Mouse (Mus musculus): ENCODE measurements at regions not wholly inside any gene's neighbourhood (a gene's known extent, or its start where the extent isn't known, plus 50 kb on each side); places are given as distances from the start of the nearest gene placed in this dataset.
A peak's percentile ranks its signal among the peaks of the same experiment; 100 is the strongest.

- DNase-seq (no peak), ATAC-seq (ENCODE audit: low FRiP score, low TSS enrichment) (no peak)
- Histone ChIP-seq H3K36me3 (ENCODE audit: control insufficient read depth, insufficient read depth, low read length) (no peaks in the 10 kb centered on the region), H3K9me3 (ENCODE audit: control insufficient read depth, low read length) (no peaks in the 10 kb centered on the region), H3K4me1 (ENCODE audit: control insufficient read depth, insufficient read depth, low read length) (no peaks in the 10 kb centered on the region), H3K4me3 (replicated peaks; ENCODE audit: low read depth, low read length) (no peak overlapping the region), H3K9ac (replicated peaks; ENCODE audit: low read length) (no peak overlapping the region), H3K27ac (replicated peaks; ENCODE audit: low read depth, low read length) (no peak overlapping the region), H3K27me3 (ENCODE audit: control insufficient read depth, insufficient read depth, low read length) (no peaks in the 10 kb centered on the region), H3K4me2 (ENCODE audit: low read length) (no peak overlapping the region)
- 53% methylated on average over 3 of the region's 3 CpGs for WGBS
Measured at GRCm38 (mm10) chr17:4109263-4109662, 413.2 kb upstream of the Nox3 start.

- no peaks in the 10 kb centered on the region for H3K36me3 ChIP-seq (ENCODE audit: control insufficient read depth, insufficient read depth, low read length)
- no peak overlapping the region for H3K4me2 ChIP-seq (ENCODE audit: low read length)
- ATAC-seq (ENCODE audit: low FRiP score, low TSS enrichment) (no peak), DNase-seq (no peak)
- H3K4me3 ChIP-seq (replicated peaks; ENCODE audit: low read depth, low read length), result no peak overlapping the region
- no peaks in the 10 kb centered on the region for H3K4me1 ChIP-seq (ENCODE audit: control insufficient read depth, insufficient read depth, low read length)
- H3K9me3 ChIP-seq (ENCODE audit: control insufficient read depth, low read length), result no peaks in the 10 kb centered on the region
- 87% methylated on average over 4 of the region's 4 CpGs for WGBS
- H3K27ac ChIP-seq (replicated peaks; ENCODE audit: low read depth, low read length), result no peak overlapping the region
- H3K27me3 ChIP-seq (ENCODE audit: control insufficient read depth, insufficient read depth, low read length), result no peaks in the 10 kb centered on the region
- no peak overlapping the region for H3K9ac ChIP-seq (replicated peaks; ENCODE audit: low read length)
Measured at GRCm38 (mm10) chr17:4113021-4113420, 417.0 kb upstream of the Nox3 start.

- DNase-seq, result no peak
- H3K9me3 ChIP-seq (ENCODE audit: control insufficient read depth, low read length), result no peaks in the 10 kb centered on the region
- no peak overlapping the region for H3K4me2 ChIP-seq (ENCODE audit: low read length)
- no peaks in the 10 kb centered on the region for H3K27me3 ChIP-seq (ENCODE audit: control insufficient read depth, insufficient read depth, low read length)
- no peaks in the 10 kb centered on the region for H3K36me3 ChIP-seq (ENCODE audit: control insufficient read depth, insufficient read depth, low read length)
- H3K4me3 ChIP-seq (replicated peaks; ENCODE audit: low read depth, low read length), result no peak overlapping the region
- ATAC-seq (ENCODE audit: low FRiP score, low TSS enrichment), result no peak
- no peak overlapping the region for H3K27ac ChIP-seq (replicated peaks; ENCODE audit: low read depth, low read length)
- H3K9ac ChIP-seq (replicated peaks; ENCODE audit: low read length), result no peak overlapping the region
- WGBS, result 83% methylated on average over 3 of the region's 3 CpGs
- no peaks in the 10 kb centered on the region for H3K4me1 ChIP-seq (ENCODE audit: control insufficient read depth, insufficient read depth, low read length)
Measured at GRCm38 (mm10) chr17:4116476-4116875, 420.4 kb upstream of the Nox3 start.

- DNase-seq (no peak), ATAC-seq (ENCODE audit: low FRiP score, low TSS enrichment) (no peak)
- no peaks in the 10 kb centered on the region for H3K4me1 ChIP-seq (ENCODE audit: control insufficient read depth, insufficient read depth, low read length)
- H3K9me3 ChIP-seq (ENCODE audit: control insufficient read depth, low read length), result no peaks in the 10 kb centered on the region
- WGBS, result 68% methylated on average over 3 of the region's 3 CpGs
- no peaks in the 10 kb centered on the region for H3K36me3 ChIP-seq (ENCODE audit: control insufficient read depth, insufficient read depth, low read length)
- no peak overlapping the region for H3K4me3 ChIP-seq (replicated peaks; ENCODE audit: low read depth, low read length)
- no peak overlapping the region for H3K9ac ChIP-seq (replicated peaks; ENCODE audit: low read length)
- H3K27me3 ChIP-seq (ENCODE audit: control insufficient read depth, insufficient read depth, low read length), result no peaks in the 10 kb centered on the region
- H3K4me2 ChIP-seq (ENCODE audit: low read length), result no peak overlapping the region
- no peak overlapping the region for H3K27ac ChIP-seq (replicated peaks; ENCODE audit: low read depth, low read length)
Measured at GRCm38 (mm10) chr17:4133678-4134077, 437.6 kb upstream of the Nox3 start.

- H3K4me2 ChIP-seq (ENCODE audit: low read length), result no peak overlapping the region
- no peaks in the 10 kb centered on the region for H3K4me1 ChIP-seq (ENCODE audit: control insufficient read depth, insufficient read depth, low read length)
- H3K9me3 ChIP-seq (ENCODE audit: control insufficient read depth, low read length), result no peaks in the 10 kb centered on the region
- WGBS, result 84% methylated on average over 2 of the region's 2 CpGs
- no peak overlapping the region for H3K9ac ChIP-seq (replicated peaks; ENCODE audit: low read length)
- no peak overlapping the region for H3K27ac ChIP-seq (replicated peaks; ENCODE audit: low read depth, low read length)
- no peaks in the 10 kb centered on the region for H3K27me3 ChIP-seq (ENCODE audit: control insufficient read depth, insufficient read depth, low read length)
- DNase-seq (no peak), ATAC-seq (ENCODE audit: low FRiP score, low TSS enrichment) (no peak)
- no peak overlapping the region for H3K4me3 ChIP-seq (replicated peaks; ENCODE audit: low read depth, low read length)
- no peaks in the 10 kb centered on the region for H3K36me3 ChIP-seq (ENCODE audit: control insufficient read depth, insufficient read depth, low read length)
Measured at GRCm38 (mm10) chr17:4163502-4163901, 467.4 kb upstream of the Nox3 start.

GRCm38 (mm10) chr17:4173951-4174361 lies 477.9 kb upstream of the Nox3 start:
- no peak for DNase-seq
- Histone ChIP-seq H3K36me3 (ENCODE audit: control insufficient read depth, insufficient read depth, low read length) (no peaks in the 10 kb centered on the region), H3K4me2 (ENCODE audit: low read length) (no peak overlapping the region), H3K4me3 (replicated peaks; ENCODE audit: low read depth, low read length) (no peak overlapping the region), H3K27me3 (ENCODE audit: control insufficient read depth, insufficient read depth, low read length) (no peaks in the 10 kb centered on the region), H3K4me1 (ENCODE audit: control insufficient read depth, insufficient read depth, low read length) (peaks cover 3% of the 10 kb centered on the region; the same call in 1 of the 2 replicates), H3K27ac (replicated peaks; ENCODE audit: low read depth, low read length) (no peak overlapping the region), H3K9ac (replicated peaks; ENCODE audit: low read length) (no peak overlapping the region), H3K9me3 (ENCODE audit: control insufficient read depth, low read length) (no peaks in the 10 kb centered on the region)
- ATAC-seq (ENCODE audit: low FRiP score, low TSS enrichment), result no peak
- WGBS, result 70% methylated on average over 4 of the region's 4 CpGs

GRCm38 (mm10) chr17:4175006-4175405 lies 478.9 kb upstream of the Nox3 start:
- WGBS, result 53% methylated on average over 9 of the region's 9 CpGs

GRCm38 (mm10) chr17:4176524-4176923 lies 480.5 kb upstream of the Nox3 start:
- H3K4me2 ChIP-seq (ENCODE audit: low read length), result no peak overlapping the region
- 79% methylated on average over 3 of the region's 3 CpGs for WGBS
- H3K9me3 ChIP-seq (ENCODE audit: control insufficient read depth, low read length), result no peaks in the 10 kb centered on the region
- no peaks in the 10 kb centered on the region for H3K36me3 ChIP-seq (ENCODE audit: control insufficient read depth, insufficient read depth, low read length)
- DNase-seq (no peak), ATAC-seq (ENCODE audit: low FRiP score, low TSS enrichment) (no peak)
- no peaks in the 10 kb centered on the region for H3K27me3 ChIP-seq (ENCODE audit: control insufficient read depth, insufficient read depth, low read length)
- no peak overlapping the region for H3K4me3 ChIP-seq (replicated peaks; ENCODE audit: low read depth, low read length)
- peaks cover 3% of the 10 kb centered on the region; the same call in 1 of the 2 replicates for H3K4me1 ChIP-seq (ENCODE audit: control insufficient read depth, insufficient read depth, low read length)
- no peak overlapping the region for H3K27ac ChIP-seq (replicated peaks; ENCODE audit: low read depth, low read length)
- no peak overlapping the region for H3K9ac ChIP-seq (replicated peaks; ENCODE audit: low read length)

More at GRCm38 (mm10) chr17:4175006-4175405, 478.9 kb upstream of the Nox3 start:
- DNase-seq (peak; percentile 52), ATAC-seq (ENCODE audit: low FRiP score, low TSS enrichment) (no peak)
- no peak overlapping the region for H3K4me3 ChIP-seq (replicated peaks; ENCODE audit: low read depth, low read length)
- H3K27ac ChIP-seq (replicated peaks; ENCODE audit: low read depth, low read length), result no peak overlapping the region
- no peaks in the 10 kb centered on the region for H3K9me3 ChIP-seq (ENCODE audit: control insufficient read depth, low read length)
- H3K27me3 ChIP-seq (ENCODE audit: control insufficient read depth, insufficient read depth, low read length), result no peaks in the 10 kb centered on the region
- no peak overlapping the region for H3K4me2 ChIP-seq (ENCODE audit: low read length)
- peaks cover 3% of the 10 kb centered on the region; the same call in 1 of the 2 replicates for H3K4me1 ChIP-seq (ENCODE audit: control insufficient read depth, insufficient read depth, low read length)
- H3K36me3 ChIP-seq (ENCODE audit: control insufficient read depth, insufficient read depth, low read length), result no peaks in the 10 kb centered on the region
- no peak overlapping the region for H3K9ac ChIP-seq (replicated peaks; ENCODE audit: low read length)

GRCm38 (mm10) chr17:4177485-4178150 lies 481.6 kb upstream of the Nox3 start:
- H3K4me3 ChIP-seq (replicated peaks; ENCODE audit: low read depth, low read length), result no peak overlapping the region
- H3K4me1 ChIP-seq (ENCODE audit: control insufficient read depth, insufficient read depth, low read length), result peaks cover 3% of the 10 kb centered on the region; the same call in 1 of the 2 replicates
- no peak overlapping the region for H3K9ac ChIP-seq (replicated peaks; ENCODE audit: low read length)
- 46% methylated on average over 9 of the region's 9 CpGs for WGBS
- H3K36me3 ChIP-seq (ENCODE audit: control insufficient read depth, insufficient read depth, low read length), result no peaks in the 10 kb centered on the region
- H3K9me3 ChIP-seq (ENCODE audit: control insufficient read depth, low read length), result no peaks in the 10 kb centered on the region
- ATAC-seq (ENCODE audit: low FRiP score, low TSS enrichment), result no peak
- peak; percentile 53 for DNase-seq
- no peak overlapping the region for H3K27ac ChIP-seq (replicated peaks; ENCODE audit: low read depth, low read length)
- no peaks in the 10 kb centered on the region for H3K27me3 ChIP-seq (ENCODE audit: control insufficient read depth, insufficient read depth, low read length)
- no peak overlapping the region for H3K4me2 ChIP-seq (ENCODE audit: low read length)

All from midbrain, embryonic 14.5 days (tissue).